Mouse (Mus musculus) bone marrow, adult 2 months (tissue): Measurements from ENCODE around the gene Lmtk2.

Experiments used
- CTCF ChIP-seq: fragments of 200-500 bp; IDR thresholded peaks from 2 replicates; pipeline ENCODE4 v1.5.1; 2011; ENCODE audit warnings: low read length, control low read depth; ENCODE audit not compliant: control insufficient read depth, insufficient read depth
- POLR2A ChIP-seq: fragments of 200-500 bp; IDR thresholded peaks from 2 replicates; pipeline ENCODE4 v1.6.1; 2011; ENCODE audit warnings: low read depth, mild to moderate bottlenecking, control low read depth, low read length, borderline replicate concordance; ENCODE audit not compliant: control insufficient read depth

DNA sequence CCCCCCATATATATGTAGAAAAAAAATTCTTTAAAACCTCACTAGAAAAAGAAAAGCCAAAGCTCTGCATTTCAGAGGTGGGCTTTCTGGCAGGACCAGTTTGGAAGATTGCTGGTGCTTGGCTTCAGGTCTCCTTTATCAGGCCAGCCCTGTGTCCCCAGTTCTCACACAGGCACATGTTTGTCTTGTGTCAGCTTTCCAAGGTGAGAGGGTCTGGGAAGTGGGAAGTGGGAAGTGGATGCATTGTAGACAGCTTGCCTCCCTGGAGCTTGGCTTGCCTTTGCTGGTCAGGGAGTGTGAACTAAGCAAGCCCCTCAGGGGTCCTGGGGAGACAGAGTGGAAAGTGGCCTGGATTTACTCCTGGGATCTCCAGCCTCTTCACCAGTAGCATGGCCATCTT is 21.3 kb downstream of the Lmtk2 start:
- TF ChIP-seq POLR2A (no peak), CTCF (no peak)
